Mouse (Mus musculus): ENCODE results near the gene Tox3.

DNA sequence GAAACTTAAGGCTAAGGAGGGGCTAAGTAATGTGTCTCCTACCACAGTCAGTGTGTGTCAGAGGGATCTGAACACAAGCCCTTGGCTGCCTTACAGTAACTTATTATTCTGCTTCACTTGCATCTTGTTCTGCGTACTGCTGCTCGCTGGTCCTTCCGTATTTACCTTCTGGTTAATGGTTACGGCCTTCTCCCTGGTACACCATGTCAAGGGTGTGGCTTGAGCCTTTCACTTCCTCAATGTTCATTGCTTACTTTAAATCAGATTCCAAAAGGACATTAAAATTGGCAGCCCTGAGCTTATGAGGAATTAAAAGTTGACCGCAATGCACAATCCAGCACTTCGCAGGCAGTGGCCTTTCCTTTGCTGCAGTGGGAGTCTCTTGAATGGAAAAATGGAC is 30.9 kb upstream of the Tox3 start:
- TF ChIP-seq CTCF (IDR thresholded peaks at IDR 0.05; ENCODE audit: insufficient read depth, low read length): no peak
- no peak for TF ChIP-seq POLR2A (IDR thresholded peaks at IDR 0.05; ENCODE audit: borderline replicate concordance, extremely low read depth, low read depth, low read length)

Measured in lung, adult 2 months (tissue).